Mouse (Mus musculus) layer of hippocampus, adult 8-10 months (tissue): ENCODE results near the gene Cpeb3. TPM values are rescaled to one million over a fixed set of nuclear protein-coding genes. Genes with fewer than 3 reads are reported as not detected.
"Not testable (repeated sequence)": the region's sequence is repeated elsewhere in the genome, so short reads cannot be mapped to it uniquely, and the experiment has no call there.

Source experiments
- DNase-seq, 2 experiments: peaks; one replicate each; pipeline ENCODE4 v3.0.0; 2022; ENCODE audit warnings: low spot score in 2 of 2
- total RNA-seq, 4 experiments: library from RNA; stranded (reverse); gene quantifications; 2 replicates each; pipeline ENCODE4 v1.2.4; 2022

Cpeb3 gene
- total RNA-seq, 4 experiments from 2014 or later: 66.9 to 88.1 (median 79.8) TPM

GRCm38 (mm10) chr19:37156770-37157336 lies 51.5 kb downstream of the Cpeb3 start:
- no peak for DNase-seq

- no peak for DNase-seq
Observed at GRCm38 (mm10) chr19:37156040-37156439, 52.4 kb downstream of the Cpeb3 start.

DNA sequence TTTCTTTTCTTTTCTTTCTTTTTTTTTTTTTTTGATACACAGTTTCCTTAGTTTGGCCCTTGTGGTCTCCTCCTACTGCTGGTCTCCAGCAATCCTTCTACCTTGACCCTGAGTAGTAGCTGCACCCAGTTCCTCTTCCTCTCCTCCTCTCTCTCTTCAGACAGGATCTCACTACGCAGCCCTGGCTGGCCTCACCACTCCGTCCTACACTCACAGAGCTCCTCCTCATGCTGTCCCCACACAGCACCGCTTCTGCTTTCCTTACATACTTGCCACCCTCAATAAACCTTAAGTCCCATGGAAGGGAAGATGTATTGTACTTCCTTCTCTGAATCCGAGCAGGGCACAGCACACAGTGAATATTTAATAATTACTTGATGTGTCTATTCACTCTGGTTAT lies 61.3 kb downstream of the Cpeb3 start:
- DNase-seq: no peak

DNA sequence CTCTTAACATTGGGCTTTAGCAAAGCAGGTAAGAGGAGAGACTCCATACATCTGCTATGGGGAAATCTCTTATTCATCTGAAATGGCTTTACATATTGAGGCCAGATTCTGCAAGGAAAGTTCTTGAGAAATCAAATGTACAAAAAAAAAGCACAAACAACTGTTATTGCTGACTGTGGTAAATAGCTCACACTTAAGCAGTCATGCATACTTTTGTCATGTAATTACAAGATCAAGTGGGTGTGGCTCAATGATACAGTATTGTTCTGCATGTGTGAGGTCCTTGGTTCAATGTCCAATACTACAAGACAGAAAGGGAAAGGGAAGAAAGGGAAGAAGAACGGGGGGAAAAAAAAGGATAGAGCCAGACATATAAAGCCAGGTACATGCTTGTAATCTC lies 62.6 kb downstream of the Cpeb3 start:
- DNase-seq: no peak

DNA sequence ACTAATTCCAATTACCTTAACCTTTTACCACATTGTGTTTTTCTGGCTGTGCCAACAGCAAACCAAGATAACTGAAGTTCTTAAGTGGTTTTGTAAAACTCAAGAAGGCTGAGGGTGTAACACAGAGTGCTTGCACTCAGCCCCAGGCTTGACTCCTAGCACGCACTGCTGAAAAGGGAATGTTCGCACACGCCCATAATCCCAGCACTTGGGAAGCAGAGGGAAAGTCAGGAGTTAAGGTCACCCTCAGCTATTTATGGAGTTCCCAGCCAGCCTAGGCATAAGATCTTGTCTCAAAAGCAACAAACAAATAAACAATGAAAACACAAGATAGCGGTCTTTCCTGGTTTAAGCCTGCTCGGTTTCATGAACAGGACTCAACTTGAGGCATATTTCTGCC lies 63.0 kb downstream of the Cpeb3 start:
- no peak for DNase-seq

DNA sequence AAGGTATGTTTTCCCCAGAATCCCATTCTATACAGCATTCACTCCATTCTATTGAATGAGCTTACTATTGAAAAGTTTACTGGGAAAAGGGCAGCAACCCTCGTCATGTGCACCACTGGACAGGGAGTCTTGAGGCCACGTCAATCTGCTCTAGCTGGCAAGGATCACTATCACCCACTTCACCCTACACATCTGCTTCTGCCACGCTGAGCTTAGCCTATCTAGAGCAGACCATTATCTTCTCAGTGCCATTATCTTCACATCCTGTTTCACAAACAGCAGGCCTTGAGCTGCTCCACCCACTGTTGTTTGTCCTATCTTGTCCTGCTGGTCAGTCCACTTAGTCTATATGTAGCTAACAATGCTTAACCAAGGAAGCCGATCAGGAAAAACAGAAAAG lies 66.8 kb downstream of the Cpeb3 start:
- DNase-seq: no peak

- DNase-seq: no peak
Observed at GRCm38 (mm10) chr19:37137133-37137532, 71.3 kb downstream of the Cpeb3 start.

DNA sequence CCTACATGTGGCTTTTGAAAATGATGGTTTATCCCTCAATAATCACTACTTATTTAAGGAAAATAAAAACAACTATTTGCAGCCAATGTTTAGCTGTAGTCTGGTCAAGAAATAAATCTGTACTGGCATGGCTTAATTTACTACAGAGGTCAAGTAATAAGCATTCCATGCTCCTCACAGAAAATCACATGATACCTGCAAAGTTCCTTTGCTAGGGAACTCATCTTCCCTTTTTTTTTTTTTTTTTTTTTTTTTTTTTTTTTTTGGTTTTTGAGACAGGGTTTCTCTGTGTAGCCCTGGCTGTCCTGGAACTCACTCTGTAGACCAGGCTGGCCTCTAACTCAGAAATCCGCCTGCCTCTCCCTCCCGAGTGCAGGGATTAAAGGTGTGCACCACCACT lies 72.9 kb downstream of the Cpeb3 start:
- DNase-seq: not testable (repeated sequence)

GRCm38 (mm10) chr19:37133666-37134065 lies 74.7 kb downstream of the Cpeb3 start:
- DNase-seq: no peak

DNA sequence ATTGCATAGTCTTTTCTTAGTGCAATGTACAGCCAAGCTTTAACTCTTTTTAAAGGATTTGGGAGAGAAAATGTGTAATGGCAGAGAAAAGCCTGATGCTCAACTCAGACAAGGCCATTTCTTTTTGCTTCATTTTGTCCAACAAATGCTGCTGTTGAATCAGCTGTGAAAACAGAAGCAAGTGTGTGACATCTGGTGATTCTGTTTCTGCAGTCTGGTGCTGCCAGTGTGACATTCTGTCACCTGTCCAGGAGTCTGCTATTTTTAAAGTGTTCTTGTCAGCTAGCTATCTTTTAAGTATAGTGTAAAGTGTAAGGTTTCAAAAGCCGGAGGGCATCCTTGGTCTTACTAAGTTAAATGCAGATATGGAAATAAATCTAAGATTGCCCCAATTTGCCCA lies 76.7 kb downstream of the Cpeb3 start:
- DNase-seq: no peak

GRCm38 (mm10) chr19:37128461-37128860 lies 79.9 kb downstream of the Cpeb3 start:
- no peak for DNase-seq

GRCm38 (mm10) chr19:37127018-37127567 lies 81.3 kb downstream of the Cpeb3 start:
- no peak for DNase-seq

DNA sequence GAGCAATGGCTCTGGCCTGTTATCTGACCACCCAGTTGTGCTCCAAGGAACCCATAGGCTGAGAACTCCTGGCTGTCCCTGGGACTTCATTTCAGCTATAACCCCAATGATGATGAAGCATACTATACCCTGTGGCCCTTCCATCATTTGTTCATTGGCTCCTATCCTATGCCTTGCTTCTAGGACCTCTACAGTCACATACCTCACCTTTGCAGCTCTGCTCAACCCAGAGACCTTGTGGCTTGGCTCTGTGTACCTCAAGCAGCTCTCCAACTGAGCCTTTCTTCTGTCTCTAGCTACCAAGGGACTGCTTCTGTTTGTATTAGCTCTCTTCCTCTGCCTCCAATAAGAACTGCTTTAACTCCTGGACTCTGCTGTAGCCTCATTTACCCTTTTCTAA lies 83.4 kb downstream of the Cpeb3 start:
- DNase-seq: no peak

DNA sequence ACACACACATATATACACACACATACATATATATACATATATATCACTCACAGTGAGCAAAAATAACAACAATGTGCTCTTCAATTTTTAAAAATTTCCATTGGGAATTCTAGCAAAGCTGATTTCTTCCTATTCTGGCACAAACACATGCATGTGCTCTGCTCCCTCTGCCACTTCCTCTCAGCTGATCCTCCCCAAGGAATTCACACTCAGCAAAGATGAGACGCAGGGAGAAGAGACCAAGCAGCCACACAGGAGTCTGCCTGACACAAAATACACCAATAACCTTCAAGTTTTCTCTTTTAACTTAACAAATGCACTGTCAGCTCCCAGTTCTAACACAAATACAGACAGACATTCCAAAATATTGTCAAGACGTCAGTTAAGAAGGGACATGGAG lies 89.1 kb downstream of the Cpeb3 start:
- no peak for DNase-seq

- DNase-seq: no peak
Observed at GRCm38 (mm10) chr19:37115824-37116223, 92.6 kb downstream of the Cpeb3 start.

GRCm38 (mm10) chr19:37115374-37115773 lies 93.0 kb downstream of the Cpeb3 start:
- DNase-seq: no peak

DNA sequence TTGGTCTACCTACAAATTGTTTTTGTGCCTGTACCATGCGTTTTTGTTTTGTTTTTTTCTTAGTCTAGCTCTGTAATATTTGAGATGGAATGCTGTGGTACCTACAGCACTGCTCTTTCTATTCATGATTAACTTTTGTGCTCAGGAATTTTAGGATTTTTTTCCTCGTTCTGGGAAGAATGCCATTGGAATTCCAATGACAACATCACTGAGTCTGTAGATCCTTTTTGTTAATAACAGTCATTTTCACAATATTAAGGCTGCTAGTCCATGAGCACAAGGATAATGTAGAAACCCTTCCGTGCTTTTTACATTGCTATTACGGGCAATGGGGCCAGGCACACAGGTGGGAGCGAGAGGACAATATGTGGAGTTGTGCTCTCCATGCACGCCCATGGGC lies 96.6 kb downstream of the Cpeb3 start:
- no peak for DNase-seq

GRCm38 (mm10) chr19:37110494-37110893 lies 97.9 kb downstream of the Cpeb3 start:
- DNase-seq: no peak

DNA sequence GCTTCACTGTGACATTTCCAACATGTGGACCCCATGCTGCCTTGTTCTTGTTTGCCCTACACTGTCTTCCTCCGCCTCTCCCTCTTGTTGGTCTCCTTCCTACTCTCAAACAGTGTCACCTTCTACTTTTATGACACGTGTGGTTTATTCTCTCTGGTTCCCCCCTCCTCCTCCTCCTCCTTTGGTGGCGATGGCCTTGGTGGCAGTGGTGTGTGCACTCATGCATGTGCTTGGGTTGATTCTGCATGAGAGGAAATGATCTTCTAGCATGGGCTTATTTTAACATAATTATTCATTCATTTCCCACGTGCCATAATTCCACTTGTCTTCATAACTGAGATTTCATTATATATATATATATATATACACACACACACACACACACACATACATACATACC lies 98.5 kb downstream of the Cpeb3 start:
- DNase-seq: no peak

DNA sequence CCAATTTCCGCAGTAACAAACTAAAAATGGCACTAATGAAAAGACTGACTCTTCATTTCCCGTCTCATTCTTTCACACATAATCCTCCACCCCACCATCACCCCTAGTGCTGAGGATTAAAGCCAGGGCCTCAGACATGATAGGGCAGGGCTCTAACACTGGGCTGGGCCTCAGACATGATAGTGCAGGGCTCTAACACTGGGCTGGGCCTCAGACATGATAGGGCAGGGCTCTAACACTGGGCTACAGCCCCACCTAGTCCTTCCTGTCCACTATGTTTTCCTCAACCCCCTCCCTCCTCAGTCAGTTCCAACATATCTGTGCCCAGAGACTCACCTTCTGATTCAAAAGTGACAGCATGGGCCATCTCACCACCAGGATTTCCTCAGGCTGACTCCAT lies 107.7 kb downstream of the Cpeb3 start:
- DNase-seq: no peak

DNA sequence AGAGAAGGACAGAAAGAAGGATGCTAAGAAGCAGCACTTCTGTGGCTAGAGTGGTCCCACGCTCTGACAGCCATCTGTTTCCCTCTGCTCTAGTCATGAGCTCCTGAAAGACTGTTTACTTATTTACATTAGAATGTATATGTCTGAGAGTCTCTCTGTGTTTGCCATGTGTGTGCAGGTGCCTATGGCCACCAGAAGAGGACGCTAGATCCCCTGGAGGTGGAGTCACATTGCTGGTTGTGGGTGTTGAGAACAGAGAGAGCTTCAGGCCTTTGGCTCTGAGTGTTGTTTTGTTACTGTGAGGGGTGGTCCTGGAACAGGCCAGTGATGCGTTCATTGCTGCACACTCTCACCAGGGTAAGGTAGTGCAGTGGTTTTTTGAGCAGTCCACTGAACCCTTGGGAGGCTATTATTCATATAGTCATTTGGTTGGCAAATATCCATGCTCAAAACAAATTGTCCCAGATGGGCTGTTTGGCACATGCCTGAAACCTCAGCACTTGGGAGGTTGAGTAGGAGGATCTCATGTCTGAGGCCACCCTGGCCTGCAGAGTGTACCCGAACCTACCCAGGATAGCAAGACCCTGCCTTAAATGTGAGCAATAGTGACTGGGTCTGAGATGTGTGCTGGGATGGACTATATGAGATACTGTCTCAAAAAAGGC lies 112.6 kb downstream of the Cpeb3 start:
- no peak for DNase-seq

GRCm38 (mm10) chr19:37093181-37093580 lies 115.2 kb downstream of the Cpeb3 start:
- DNase-seq: no peak
